Comparison of ENCODE assay signal across 8 mouse cellular contexts in genomic region chr11:6273607-6274006, GRCm38 (mm10). TPM values are rescaled to one million over a fixed set of nuclear protein-coding genes. Genes with fewer than 3 reads are reported as not detected.
DNase-seq lines count a peak whose midpoint lies in the region; ATAC-seq and TF ChIP-seq lines count a peak whose summit lies in the region.

No protein-coding gene starts in this region.

- DNase-seq in heart, adult 8-10 months (ENCODE audit: low spot score), result no peak
- DNase-seq in induced T-regulatory cell, adult 2 months (ENCODE audit: low read depth), result peak; percentile 36
- no peak for DNase-seq in adrenal gland, adult 2 months
- DNase-seq in urinary bladder, adult 18-20 months (ENCODE audit: low spot score in 2 of 2), result no peak
- DNase-seq in right cerebral cortex, postnatal 14 days, result no peak

- peak overlapping the region; percentile 78 for H3K4me3 ChIP-seq in heart, embryonic 11.5 days (ENCODE audit: low read depth, low read length)
- peak overlapping the region; percentile 65 for H3K4me3 ChIP-seq in bone marrow macrophage, adult 2 months (ENCODE audit: insufficient read depth, low read length)

- WGBS in heart, embryonic 11.5 days (ENCODE audit: insufficient replicate concordance), result 67% methylated on average over 11 of the region's 11 CpGs

- peak overlapping the region; percentile 82 for H3K4me2 ChIP-seq in heart, embryonic 11.5 days

- no peaks in the 10 kb centered on the region for H3K27me3 ChIP-seq in heart, embryonic 11.5 days (ENCODE audit: control insufficient read depth, insufficient read depth, low read length)

- H3K9me3 ChIP-seq in heart, embryonic 11.5 days (replicated peaks; ENCODE audit: control insufficient read depth, low read length), result no peaks in the 10 kb centered on the region

- no peak for TF ChIP-seq POLR2A in bone marrow macrophage, adult 2 months (IDR thresholded peaks at IDR 0.05; ENCODE audit: borderline replicate concordance, low read depth, low read length)

- ATAC-seq in heart, embryonic 11.5 days (replicated peaks; ENCODE audit: insufficient number of reproducible peaks, low FRiP score, low TSS enrichment), result no peak
- peak; percentile 43; the same call in 1 of the 2 replicates for ATAC-seq in megakaryocyte, adult 5-6 weeks (ENCODE audit: poor library complexity, severe bottlenecking)

- peak overlapping the region; percentile 81 for H3K9ac ChIP-seq in heart, embryonic 11.5 days (ENCODE audit: low read depth, low read length)

- no peak overlapping the region for H3K27ac ChIP-seq in heart, embryonic 11.5 days (ENCODE audit: low read depth, low read length)
- H3K27ac ChIP-seq in bone marrow macrophage, adult 2 months (ENCODE audit: insufficient read depth, low read depth, low read length), result no peak overlapping the region

- no peaks in the 10 kb centered on the region for H3K36me3 ChIP-seq in heart, embryonic 11.5 days (ENCODE audit: control insufficient read depth, insufficient read depth, low read length)

- no peak for TF ChIP-seq CTCF in bone marrow macrophage, adult 2 months (IDR thresholded peaks at IDR 0.05; ENCODE audit: low read depth, low read length)

- H3K4me1 ChIP-seq in heart, embryonic 11.5 days (ENCODE audit: control insufficient read depth, insufficient read depth, low read length), result peaks cover 6% of the 10 kb centered on the region; the same call in 1 of the 2 replicates
- H3K4me1 ChIP-seq in bone marrow macrophage, adult 2 months (ENCODE audit: control insufficient read depth, insufficient read depth, low read length), result peaks cover 11% of the 10 kb centered on the region

RNA-seq across cellular contexts. Expression of gene Tmed4, which starts 1.1 kb away (rescaled TPM):
- 92.0 and 94.3 TPM in 2 replicates for polyA plus RNA-seq in heart, embryonic 11.5 days (2014; fragmentation: Nextera tagmentation; extraction: Ambion mirVana)
- total RNA-seq in heart, adult 8-10 months (2022), result 100 to 1,000 TPM in 2 of 4 experiments, 10 to 100 TPM in 2; 96.9 to 111 (median 102) TPM
- 52.9 and 55.0 TPM in 2 replicates for polyA plus RNA-seq in bone marrow macrophage, adult 2 months (2012; ENCODE audit: insufficient read depth, insufficient read length, missing spikeins)
- 34.8 and 40.1 TPM in 2 replicates for total RNA-seq in megakaryocyte, adult 5-6 weeks (2015)
- total RNA-seq in megakaryocyte, adult 5-6 weeks (2017), result 35.1 and 35.8 TPM in 2 replicates
- 100 to 1,000 TPM; 113 to 118 TPM for total RNA-seq in adrenal gland, adult 2 months (2021)
- polyA plus RNA-seq in adrenal gland, adult 2 months (2012; rRNA removed), result 116 and 154 TPM in 2 replicates

RNA-seq across cellular contexts. Expression of gene Ddx56, which starts 6.0 kb away (rescaled TPM):
- 69.5 and 71.7 TPM in 2 replicates for polyA plus RNA-seq in heart, embryonic 11.5 days (2014; fragmentation: Nextera tagmentation; extraction: Ambion mirVana)
- 10 to 100 TPM; 22.6 to 23.5 (median 23.0) TPM for total RNA-seq in heart, adult 8-10 months (2022)
- 16.2 and 19.2 TPM in 2 replicates for polyA plus RNA-seq in bone marrow macrophage, adult 2 months (2012; ENCODE audit: insufficient read depth, insufficient read length, missing spikeins)
- total RNA-seq in megakaryocyte, adult 5-6 weeks (2015), result 11.9 and 14.0 TPM in 2 replicates
- 12.8 and 12.9 TPM in 2 replicates for total RNA-seq in megakaryocyte, adult 5-6 weeks (2017)
- total RNA-seq in adrenal gland, adult 2 months (2021), result 10 to 100 TPM; 44.9 to 51.8 TPM
- 23.7 and 27.6 TPM in 2 replicates for polyA plus RNA-seq in adrenal gland, adult 2 months (2012; rRNA removed)

RNA-seq across cellular contexts. Expression of gene Ogdh, which starts 17.8 kb away (rescaled TPM):
- polyA plus RNA-seq in heart, embryonic 11.5 days (2014; fragmentation: Nextera tagmentation; extraction: Ambion mirVana), result 201 and 244 TPM in 2 replicates
- 1,000 to 10,000 TPM; 1,901 to 2,083 (median 1,945) TPM for total RNA-seq in heart, adult 8-10 months (2022)
- polyA plus RNA-seq in bone marrow macrophage, adult 2 months (2012; ENCODE audit: insufficient read depth, insufficient read length, missing spikeins), result 52.8 and 57.1 TPM in 2 replicates
- total RNA-seq in megakaryocyte, adult 5-6 weeks (2015), result 92.5 and 99.3 TPM in 2 replicates
- total RNA-seq in megakaryocyte, adult 5-6 weeks (2017), result 74.2 and 90.3 TPM in 2 replicates
- total RNA-seq in adrenal gland, adult 2 months (2021), result 100 to 1,000 TPM; 601 to 682 TPM
- 227 and 333 TPM in 2 replicates for polyA plus RNA-seq in adrenal gland, adult 2 months (2012; rRNA removed)

RNA-seq across cellular contexts. Expression of gene Npc1l1, which starts 43.7 kb away (rescaled TPM):
- not detected in 2 replicates for polyA plus RNA-seq in heart, embryonic 11.5 days (2014; fragmentation: Nextera tagmentation; extraction: Ambion mirVana)
- under 1 TPM in 1 of 4 experiments, not detected in 3; 0.06 TPM for total RNA-seq in heart, adult 8-10 months (2022)
- not detected in 2 replicates for polyA plus RNA-seq in bone marrow macrophage, adult 2 months (2012; ENCODE audit: insufficient read depth, insufficient read length, missing spikeins)
- total RNA-seq in megakaryocyte, adult 5-6 weeks (2015), result not detected in 2 replicates
- not detected in 2 replicates for total RNA-seq in megakaryocyte, adult 5-6 weeks (2017)
- total RNA-seq in adrenal gland, adult 2 months (2021), result not detected
- polyA plus RNA-seq in adrenal gland, adult 2 months (2012; rRNA removed), result 0.18 and 0.32 TPM in 2 replicates

Comparison
In these comparisons a context has a peak if more than half of its experiments do, and no peak if none do; other contexts are left out.
1. RNA of gene Ogdh, which starts 17.8 kb away (total RNA-seq): 1,901 to 2,083 TPM in heart, adult 8-10 months and 601 to 682 TPM in adrenal gland, adult 2 months; 74.2 to 99.3 TPM in megakaryocyte, adult 5-6 weeks; every median in the first group is over 4 times any median in the second.